Mouse (Mus musculus) heart, adult 10 weeks (tissue): ENCODE data around the gene Rnf144b. TPM values are rescaled to one million over a fixed set of nuclear protein-coding genes. Genes with fewer than 3 reads are reported as not detected.

ENCODE experiments used
- polyA plus RNA-seq: library from polyadenylated mRNA; stranded (reverse); fragments of 350-450 nt; fragmentation: Illumina TruSeq; extraction: RNeasy Lipid Tissue Mini Kit (QIAGEN cat#74804); gene quantifications from one replicate; pipeline ENCODE4 v1.2.3, GENCODE M21; 2014; ENCODE audit warnings: low read depth, low replicate concordance

The Rnf144b gene
- 14.0 TPM for polyA plus RNA-seq

DNA sequence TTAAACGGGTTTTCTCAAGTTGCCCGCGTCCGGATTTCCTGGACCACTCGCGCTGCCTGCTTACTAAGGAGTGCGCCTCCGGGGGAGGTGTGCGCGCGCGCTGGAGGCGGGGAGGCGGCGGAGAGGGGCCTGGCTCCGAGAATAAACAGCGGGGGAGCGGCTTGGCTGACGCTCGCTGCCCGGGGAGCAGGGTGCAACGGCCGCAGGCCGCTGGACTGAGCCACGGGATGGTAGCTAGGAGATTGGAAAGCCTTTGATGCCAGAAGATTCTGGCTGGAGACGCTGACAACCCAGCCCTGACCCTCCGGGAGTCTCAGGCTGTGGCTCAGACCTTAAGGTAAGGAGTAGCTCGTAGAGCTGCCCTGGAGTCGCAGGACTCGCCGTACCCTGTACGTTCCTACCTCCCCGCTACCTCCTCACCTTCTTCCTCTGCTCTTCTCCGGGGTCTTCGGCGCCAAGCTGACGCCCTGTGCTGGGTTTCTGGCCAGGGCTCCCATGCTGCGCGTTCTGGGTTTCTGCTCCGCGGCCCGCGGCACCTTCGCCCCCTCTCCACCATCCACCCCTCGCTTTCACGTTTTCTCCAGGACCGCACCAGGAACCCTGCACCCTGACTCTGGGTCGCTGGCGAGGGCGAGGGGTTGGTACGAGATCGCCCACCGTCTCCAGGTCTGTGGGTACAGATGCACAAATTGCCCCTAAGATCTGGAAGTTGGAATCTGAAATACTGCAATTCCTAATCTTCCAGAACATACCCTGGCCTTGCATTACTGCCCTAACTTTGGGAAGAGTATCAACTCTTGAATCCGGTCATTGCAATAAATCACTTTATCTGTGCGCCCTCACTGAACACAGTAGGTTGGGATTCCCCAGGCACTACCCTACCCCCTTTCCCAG lies at the start of gene Rnf144b:
Rnf144b (plus strand) TSS at position 120 of the 894 bp plus-strand sequence.

DNA sequence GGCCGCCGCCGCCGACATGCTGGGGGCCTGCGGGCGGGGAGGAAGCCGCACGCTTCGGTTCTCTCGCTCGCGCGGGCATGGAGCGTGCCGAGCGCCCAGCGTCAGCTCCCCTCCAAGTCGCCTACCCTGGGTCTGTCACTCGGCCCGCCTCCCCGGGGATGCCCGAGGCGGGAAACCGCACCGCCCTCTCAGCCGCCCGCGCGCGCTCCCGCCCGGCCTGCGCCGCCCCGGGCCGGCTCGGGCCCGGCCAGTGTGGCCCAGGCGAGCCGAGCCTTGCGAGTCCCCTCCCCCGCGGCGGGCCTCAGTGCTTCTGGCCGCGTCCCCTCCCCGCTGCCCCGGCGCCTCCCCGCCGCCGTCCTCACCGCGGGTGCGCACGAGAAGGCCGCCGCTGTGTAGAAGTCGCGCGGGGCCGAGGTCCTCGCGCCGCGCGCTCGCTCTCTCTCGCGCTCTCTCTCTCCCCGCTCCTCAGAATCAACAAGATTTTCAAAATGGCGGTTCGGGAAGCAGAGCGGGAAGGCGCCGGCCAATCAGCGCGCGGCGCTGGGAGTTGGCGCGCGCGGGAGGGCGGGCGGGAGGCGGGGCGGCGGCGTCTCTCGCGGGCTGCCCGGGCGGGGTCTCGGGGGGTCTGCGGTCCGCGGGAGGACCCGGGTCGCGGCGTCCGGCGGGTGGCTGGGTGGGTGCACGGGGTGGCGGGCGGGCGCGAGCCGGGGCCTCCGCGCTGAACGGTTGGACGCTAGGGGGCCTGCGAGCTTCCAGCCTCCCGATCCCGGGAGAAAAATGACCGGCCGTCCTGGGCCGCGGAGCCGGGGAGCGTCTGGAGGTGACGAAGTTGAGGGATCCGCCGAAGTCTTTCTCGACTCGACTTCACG lies 16.5 kb upstream of the Rnf144b start, which contains the start of gene Dek:
Dek (minus strand) TSS at position 491 of the 869 bp plus-strand sequence.

Other genes with a start within 250 kb of the Rnf144b start
- gene Kif13a, start 192.8 kb upstream of the Rnf144b start, polyA plus RNA-seq: 98.6 TPM
- gene Nhlrc1, start 107.8 kb upstream of the Rnf144b start, polyA plus RNA-seq: 7.1 TPM
- 10.5 TPM for gene Kdm1b, start 79.2 kb upstream of the Rnf144b start, polyA plus RNA-seq
- gene Tpmt, start 77.9 kb upstream of the Rnf144b start, polyA plus RNA-seq: 5.7 TPM
- 46.5 TPM for gene Dek, start 16.5 kb upstream of the Rnf144b start, polyA plus RNA-seq